Mouse (Mus musculus) c-Kit-negative CD71-positive TER-119-positive erythroid progenitor cells, embryonic 14.5 days (primary cell): Measurements from ENCODE around the gene Mitd1.

ENCODE experiments used
- DNase-seq: peaks from one replicate; pipeline ENCODE4 v3.0.0-alpha.2; 2013; ENCODE audit warnings: low read depth, low spot score

Mitd1 gene

GRCm38 (mm10) chr1:37867684-37868322, 22.4 kb downstream of the Mitd1 start:
- DNase-seq: no peak

- peak; percentile 64 for DNase-seq
Observed at GRCm38 (mm10) chr1:37867056-37867455, 23.2 kb downstream of the Mitd1 start.

GRCm38 (mm10) chr1:37866286-37866685, 23.9 kb downstream of the Mitd1 start, which contains the start of gene Tsga10:
Gene Tsga10 (minus strand): TSS chr1:37866429.
- no peak for DNase-seq

- no peak for DNase-seq
Observed at GRCm38 (mm10) chr1:37865401-37866215, 24.6 kb downstream of the Mitd1 start.

GRCm38 (mm10) chr1:37864511-37865400, 25.5 kb downstream of the Mitd1 start:
- peak; percentile 95 for DNase-seq

- DNase-seq: no peak
Observed at GRCm38 (mm10) chr1:37850696-37851095, 39.5 kb downstream of the Mitd1 start.

- no peak for DNase-seq
Observed at GRCm38 (mm10) chr1:37846878-37847277, 43.3 kb downstream of the Mitd1 start.

GRCm38 (mm10) chr1:37831681-37832080, 58.5 kb downstream of the Mitd1 start:
- DNase-seq: no peak
